Mouse (Mus musculus) kidney, postnatal 36 days (tissue): ENCODE measurements around the gene Kazn.

Source experiments
- DNase-seq, 2 experiments: peaks; one replicate each; pipeline ENCODE4 v3.0.0; 2021 to 2022; ENCODE audit warnings: mixed read lengths in 2 of 2

Kazn gene

GRCm38 (mm10) chr4:142071243-142071991, 167.8 kb downstream of the Kazn start:
- no peak for DNase-seq

- DNase-seq, result peak; percentile 80 to 86
Measured at GRCm38 (mm10) chr4:142070840-142071239, 168.4 kb downstream of the Kazn start.

DNA sequence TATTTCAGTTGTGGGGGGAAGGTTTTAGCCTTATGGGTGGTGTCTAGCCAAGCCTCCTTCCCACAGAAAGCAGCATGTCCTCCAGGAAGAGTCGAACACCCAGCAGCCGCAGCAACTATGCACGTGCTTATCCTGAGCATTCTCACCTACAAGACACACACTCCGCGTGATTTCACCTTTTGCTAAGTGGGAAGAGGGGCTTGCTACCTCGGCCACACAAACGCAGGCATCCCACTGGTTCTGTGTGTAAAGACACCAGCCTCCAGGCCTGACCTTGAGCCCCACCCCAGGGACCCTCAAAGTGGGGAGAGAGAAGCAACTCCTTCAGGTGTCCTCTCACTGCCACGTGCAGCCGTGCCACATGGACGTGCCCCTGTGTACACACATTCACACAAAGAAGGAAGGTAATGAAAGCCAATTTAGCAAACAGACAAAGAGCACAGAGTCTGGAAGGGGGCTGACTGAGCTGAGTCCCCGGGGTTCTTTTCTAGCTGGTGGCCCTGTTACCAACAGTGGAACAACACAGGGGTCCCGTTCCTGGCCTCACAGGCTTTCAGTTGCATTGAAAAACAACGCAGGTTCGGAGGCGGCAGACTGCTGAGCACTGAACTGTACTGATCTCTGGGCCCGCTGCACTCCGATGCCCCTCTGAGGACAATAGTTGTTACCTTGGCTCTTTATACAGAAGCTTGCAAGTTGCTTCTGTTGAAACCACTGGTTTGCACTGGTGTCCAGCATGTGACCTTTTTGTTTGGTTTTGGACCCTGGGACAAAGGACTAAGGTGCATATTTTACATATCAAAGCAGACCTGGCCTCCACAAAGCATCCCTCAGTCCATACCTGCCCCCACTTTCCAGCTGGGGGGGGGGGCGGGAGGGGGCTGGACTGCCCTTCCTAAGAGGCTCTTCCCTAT, 170.0 kb downstream of the Kazn start:
- DNase-seq, result no peak

GRCm38 (mm10) chr4:142066576-142066975, 172.6 kb downstream of the Kazn start:
- peak; percentile 64 to 68 for DNase-seq

- DNase-seq, result no peak
Measured at GRCm38 (mm10) chr4:142065835-142066234, 173.4 kb downstream of the Kazn start.

DNA sequence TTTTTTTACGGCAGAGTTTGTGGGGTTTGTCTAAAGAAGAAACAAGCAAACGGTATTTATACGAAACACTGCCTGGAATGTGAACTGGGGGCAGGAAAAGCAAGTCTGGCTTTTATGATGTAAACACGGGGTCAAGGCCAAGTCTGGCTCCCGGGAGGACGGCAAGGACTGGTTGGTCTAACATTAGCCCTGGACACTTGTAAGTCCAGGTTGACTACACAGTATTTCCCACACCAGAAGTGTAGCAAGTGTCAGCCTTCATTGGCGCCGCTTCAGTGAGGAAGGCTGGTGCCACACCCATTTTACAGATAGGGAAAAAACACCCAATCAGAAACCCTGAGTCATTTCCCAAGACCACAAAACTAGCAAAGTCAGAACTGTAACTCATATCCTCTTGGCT, 173.9 kb downstream of the Kazn start:
- DNase-seq, result peak; percentile 66 to 78

DNA sequence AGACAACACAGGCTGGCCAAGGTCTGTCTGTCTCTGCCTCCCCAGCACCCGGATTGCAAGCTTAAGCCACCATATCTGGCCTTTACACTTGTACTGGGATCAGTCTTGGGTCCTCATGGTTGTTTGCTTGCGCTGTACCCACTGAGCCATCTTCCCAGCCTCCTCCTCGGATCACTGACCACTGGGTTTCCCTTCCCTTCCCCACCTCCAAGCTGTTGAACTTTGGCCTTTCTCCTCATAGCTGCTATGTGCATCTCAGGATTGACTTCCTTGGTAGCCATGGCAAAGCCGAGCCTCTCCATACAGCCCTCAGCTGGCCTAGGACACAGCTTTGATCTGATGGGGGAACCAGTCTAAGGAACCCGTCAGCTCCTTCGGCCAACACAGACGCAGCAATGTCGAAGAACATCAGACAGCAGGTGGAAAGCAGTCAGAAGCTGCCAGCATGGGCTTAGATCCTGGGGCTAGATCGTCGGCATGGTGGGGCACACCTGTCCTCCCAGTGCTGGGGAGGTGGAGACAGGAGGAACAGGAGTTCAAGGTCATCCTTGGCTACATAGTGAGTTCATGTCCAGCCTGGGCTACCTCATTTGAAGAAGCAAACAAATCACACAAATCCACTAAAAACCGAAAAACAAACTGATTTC, 174.5 kb downstream of the Kazn start:
- DNase-seq, result peak; percentile 52 to 64

DNA sequence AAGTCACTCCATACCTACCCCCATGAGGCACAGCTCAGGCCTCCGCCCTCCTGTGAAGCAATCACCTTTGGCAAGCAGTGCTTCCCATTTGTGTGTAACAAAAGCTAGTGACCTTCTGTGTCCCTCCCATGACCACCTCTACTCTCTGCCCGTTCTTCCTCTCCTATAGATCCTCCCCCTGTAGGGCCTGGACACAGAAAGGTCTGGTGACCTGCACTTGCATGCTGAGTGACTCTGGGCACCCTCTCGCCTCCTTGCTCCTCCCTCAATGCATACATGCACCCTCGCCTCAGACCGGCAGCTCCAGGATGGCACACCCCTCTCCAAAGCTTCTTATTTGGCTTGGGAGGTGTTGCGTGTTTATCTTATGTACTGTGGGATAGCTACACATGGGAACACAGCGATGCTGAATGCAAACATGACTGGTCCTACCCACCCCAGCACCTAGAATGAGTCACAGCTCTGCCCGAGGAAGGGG, 176.1 kb downstream of the Kazn start:
- DNase-seq, result peak in 1 of 2 experiments; percentile 17

DNA sequence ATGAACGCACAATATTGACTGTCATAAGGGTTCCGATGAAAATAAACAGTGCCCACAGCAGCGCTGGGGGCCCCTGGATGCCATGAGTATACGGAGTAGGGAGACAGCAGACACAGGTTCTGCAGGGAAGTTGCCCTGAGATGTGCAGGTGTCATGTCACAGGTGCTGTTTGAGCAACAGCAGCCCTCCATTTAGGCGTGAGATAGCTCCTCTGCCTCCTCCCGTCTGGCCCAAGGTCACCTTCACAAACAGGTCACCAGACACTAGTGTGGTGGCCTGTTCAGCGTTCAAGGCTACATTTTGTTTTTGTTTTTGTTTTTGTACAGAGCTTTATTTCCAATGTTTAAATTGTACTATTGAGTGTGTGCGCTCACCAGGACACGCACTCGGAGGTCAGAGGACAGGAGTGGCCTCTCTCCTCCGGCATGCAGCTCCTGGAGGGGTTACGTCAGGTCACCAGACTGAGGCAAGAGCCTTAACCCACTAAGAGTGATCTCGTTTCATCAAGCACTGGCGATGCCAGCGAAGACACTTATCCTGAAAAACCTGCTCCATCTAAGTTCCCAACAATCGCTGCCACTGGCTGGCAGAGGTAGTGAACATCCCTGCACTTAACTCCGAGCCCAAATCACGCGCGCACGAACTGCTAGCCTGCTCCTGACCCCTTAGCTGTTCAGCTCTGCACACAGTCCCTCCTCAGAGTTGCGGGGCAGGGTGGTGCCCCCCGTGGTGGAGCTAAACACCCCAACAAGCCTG, 177.5 kb downstream of the Kazn start:
- DNase-seq, result no peak

DNA sequence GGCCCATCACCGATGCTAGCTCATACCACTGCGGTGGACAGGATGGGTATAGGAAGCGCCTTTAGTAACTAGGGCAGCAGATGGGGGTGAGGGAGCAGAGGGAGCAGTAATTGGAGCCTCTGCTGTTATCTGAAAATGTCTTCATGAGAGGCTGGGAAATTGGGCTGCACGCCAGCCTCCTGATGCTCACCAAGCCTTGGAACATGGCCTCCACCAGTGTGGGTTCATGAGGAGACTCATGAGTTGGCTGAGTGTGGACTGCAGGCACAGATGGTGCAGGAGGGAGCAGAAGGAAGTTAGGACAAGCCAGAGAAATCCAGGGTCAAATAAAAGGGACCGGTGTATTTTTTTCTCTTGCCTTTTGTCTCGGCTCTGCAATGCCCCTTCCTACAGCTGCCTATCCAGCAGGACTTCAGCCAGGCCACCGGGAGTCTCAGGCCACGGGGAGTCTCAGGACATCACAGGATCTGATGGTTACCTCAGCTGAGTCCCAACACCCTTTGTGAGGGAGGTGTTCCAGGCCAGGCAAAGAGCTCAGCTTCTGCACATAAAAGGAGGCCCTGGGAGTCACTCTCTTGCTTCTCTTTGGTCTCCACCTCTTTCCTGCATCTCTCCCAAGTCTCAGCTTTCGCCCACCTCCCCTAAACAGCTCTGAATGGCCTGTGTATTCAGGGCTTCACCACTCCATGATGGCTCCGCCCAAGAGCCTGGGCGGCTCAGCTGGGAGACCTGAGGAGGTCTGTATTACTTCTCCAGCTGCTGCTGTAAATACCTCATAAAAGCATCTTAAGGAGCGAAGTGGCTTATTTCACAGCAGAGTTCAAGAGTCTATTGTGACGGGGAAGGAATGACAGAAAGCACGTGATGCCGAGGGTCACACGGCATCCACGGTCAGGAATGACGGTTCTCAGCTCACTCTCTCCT, 178.5 kb downstream of the Kazn start:
- DNase-seq, result peak in 1 of 2 experiments; percentile 25

DNA sequence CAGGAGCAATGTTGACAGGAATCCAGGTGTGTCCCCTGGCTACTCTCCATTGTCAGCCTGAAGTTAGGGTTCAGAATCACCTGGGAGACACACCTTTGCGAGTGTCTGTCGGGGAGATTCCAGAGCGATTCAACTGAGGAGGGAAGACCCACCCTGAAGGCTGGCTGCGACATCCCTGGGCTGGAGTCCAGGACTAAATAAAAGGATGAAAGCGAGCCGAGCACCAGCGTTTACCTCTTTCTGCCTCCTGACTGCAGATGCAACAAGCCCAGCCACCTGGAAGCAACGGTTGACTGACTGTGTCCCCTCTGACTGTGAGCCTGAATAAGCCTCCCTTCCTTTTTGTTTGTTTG, 179.4 kb downstream of the Kazn start:
- DNase-seq, result no peak

GRCm38 (mm10) chr4:142059113-142059840, 179.9 kb downstream of the Kazn start:
- DNase-seq, result no peak

GRCm38 (mm10) chr4:142057529-142058216, 181.5 kb downstream of the Kazn start:
- peak in 1 of 2 experiments; percentile 38 for DNase-seq

- DNase-seq, result no peak
Measured at GRCm38 (mm10) chr4:142055600-142055999, 183.6 kb downstream of the Kazn start.

DNA sequence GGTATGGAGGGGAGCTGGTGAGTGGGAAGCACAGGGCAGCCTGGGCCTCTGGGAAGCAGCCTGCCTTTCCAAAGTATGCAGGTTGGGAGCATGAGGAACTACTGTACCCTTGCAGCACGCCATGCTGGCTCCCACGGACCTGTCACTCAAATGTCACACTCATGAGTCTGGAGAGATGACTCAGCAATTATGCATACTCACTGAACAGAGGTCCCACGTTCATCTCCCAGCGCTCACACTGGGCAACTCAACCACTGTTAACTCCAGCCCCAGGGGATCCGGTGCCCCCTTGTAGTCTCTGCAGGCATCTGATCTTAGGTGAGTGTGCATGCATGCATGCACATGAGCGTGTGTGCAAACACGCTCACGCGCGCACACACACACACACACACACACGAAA, 184.6 kb downstream of the Kazn start:
- DNase-seq, result no peak

DNA sequence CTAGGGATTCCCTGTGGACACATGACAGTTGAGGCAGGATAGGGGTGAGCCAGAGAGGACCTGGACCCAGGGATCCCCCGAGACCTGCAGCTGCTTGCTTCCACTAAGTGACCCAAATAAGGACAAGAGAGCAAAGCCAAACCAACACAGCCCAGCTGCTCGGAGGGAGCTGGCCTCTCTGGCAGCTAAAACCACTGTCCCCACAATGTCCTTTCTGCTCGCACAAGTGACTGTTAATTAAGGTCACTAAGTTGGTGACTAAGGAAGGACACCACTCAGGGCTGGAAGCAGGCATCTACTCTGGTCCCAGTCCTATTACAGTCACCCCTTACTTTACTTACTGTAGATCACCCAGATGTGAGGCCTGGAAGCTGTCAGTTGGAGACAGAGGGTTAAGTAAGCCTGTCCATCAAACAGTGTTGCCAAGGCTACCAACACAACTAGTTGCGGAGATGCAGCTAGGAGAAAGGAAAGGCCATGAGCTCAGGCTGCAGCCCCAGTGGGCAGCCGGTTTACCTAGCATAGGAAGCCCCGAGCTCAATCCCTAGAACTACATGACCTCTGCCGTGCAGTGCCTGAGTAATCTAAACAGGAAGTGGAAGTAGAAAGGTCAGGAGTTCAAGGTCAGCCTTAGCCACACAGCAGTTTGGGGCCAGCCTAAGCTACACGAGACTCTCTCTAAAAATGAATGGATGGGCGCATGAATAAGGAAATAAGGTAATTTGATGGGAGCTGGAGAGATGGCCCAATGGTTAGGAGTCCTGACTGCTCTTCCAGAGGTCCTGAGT, 185.3 kb downstream of the Kazn start:
- no peak for DNase-seq

DNA sequence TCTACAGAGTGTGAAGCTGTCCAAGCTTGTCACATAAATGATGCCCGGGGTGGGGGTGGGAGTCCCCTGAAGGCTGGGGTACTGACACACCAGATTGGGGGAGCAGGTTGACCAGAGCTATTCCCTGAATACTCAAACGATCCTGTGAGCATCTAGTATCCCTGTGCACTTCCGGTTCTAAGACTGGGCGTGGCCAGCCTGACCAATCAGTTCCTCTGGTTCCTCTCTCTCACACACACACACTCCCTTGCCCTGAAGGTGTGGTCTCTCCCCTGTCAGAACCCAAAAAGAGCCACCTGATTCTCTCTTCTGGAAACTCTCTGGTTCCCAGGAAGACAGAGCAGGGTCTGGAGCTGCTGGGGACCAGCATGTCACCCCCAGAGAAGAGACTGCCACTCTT, 185.9 kb downstream of the Kazn start:
- DNase-seq, result peak; percentile 57 to 62

DNA sequence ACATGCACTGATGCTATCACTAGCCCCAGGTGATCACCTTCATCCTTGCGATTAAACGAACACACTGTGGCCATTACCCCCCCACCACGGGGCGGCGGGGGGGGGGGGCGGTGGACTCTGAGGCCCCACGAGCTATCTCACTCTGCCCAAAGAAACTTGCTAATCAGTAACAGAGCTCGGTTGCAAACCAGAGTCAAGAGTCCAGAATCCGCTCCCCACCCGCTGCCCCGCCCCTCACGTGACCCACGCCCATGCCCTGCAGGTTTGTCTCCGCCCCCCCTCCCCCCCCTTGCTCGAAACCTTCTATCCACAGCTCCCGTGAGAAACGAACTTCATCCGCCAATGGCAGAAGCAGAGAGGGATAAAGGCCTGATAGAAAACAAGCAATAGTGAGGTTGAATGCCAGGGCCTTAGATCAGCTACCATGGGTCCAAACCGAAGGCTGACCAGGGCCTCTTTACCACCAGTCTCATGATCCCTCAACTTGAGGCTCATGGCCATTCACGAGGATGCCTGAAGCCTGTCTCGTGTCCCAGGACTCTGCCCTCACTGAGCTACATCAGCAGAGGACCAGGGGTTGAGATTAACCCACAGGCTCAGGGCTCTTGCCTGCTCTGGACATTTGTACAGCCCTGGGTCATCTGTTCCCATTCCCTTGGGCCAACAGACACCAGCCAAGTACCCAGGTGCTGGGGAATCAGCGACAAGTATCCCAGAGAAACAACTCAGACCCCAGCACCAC, 186.6 kb downstream of the Kazn start:
- DNase-seq, result peak; percentile 88 to 90
